Mouse (Mus musculus): ENCODE data around the gene Gabrb1. TPM values are rescaled to one million over a fixed set of nuclear protein-coding genes. Genes with fewer than 3 reads are reported as not detected.

The Gabrb1 gene
- total and polyA plus RNA-seq, 3 experiments, result 0.11 TPM; not detected in 2

DNA sequence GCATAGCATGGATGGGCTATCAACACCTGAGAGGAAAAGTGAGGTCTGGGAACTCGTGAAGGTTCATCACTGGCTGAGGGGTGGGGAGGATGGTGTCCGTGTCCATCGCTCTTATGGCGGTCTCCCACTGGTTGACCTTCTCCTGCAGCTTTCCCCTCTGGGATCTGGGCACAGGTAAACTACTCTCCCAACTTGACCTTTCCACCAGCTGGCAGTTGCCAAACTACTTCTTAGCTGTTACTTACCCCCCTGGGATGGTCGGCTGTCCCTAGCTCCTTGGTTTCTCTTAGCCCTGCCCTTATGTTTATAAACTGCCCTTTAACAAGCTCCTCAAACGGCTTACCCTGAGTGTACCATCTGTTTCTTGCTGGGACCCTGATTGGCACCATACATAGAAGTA, 418.9 kb downstream of the Gabrb1 start:
- TF ChIP-seq TAL1 (conservative IDR thresholded peaks at IDR 0.05; ENCODE audit: low read depth, low read length) (no peak), GATA1 (IDR thresholded peaks at IDR 0.05; ENCODE audit: borderline replicate concordance, low read length) (no peak), CTCF (IDR thresholded peaks at IDR 0.05; ENCODE audit: low read depth, low read length) (no peak), GATA2 (IDR thresholded peaks at IDR 0.05; ENCODE audit: borderline replicate concordance, low read depth, low read length) (no peak), POLR2AphosphoS5 (IDR thresholded peaks at IDR 0.05; ENCODE audit: insufficient replicate concordance, low read depth, low read length) (no peak)
- Histone ChIP-seq H3K4me3 (ENCODE audit: low read depth, low read length) (no peak overlapping the region), H3K36me3 (replicated peaks) (no peaks in the 10 kb centered on the region), H3K27me3 (ENCODE audit: insufficient read depth, low read length) (peaks cover 3% of the 10 kb centered on the region; the same call in 1 of the 2 replicates), H3K4me1 (ENCODE audit: insufficient read depth, low read depth, low read length) (no peaks in the 10 kb centered on the region), H3K9me3 (replicated peaks) (no peaks in the 10 kb centered on the region)
- DNase-seq (ENCODE audit: low spot score) (no peak), ATAC-seq (ENCODE audit: extremely low read depth, insufficient number of reproducible peaks, low FRiP score, poor library complexity, severe bottlenecking) (no peak)

DNA sequence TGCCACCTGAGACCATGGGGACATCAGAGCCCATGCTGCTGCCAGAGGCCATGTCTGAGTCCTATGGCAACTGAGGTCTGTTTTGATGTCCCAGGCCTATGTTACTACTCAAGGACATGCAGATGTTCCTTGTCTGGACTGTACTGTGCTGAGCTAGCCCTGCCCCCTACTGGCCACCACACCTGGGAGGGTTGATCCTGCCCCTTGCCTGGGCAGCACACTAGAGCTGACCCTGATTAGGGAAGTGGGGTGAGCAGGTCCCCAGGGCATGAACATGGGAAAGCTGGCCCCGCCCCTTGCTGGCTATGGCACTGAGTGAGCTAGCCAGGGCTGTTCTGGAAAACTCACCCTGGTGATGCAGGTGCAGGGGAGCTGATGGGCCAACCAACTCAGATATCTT, 428.6 kb downstream of the Gabrb1 start:
- no peak for DNase-seq (ENCODE audit: low spot score)
- Histone ChIP-seq H3K27me3 (ENCODE audit: insufficient read depth, low read length) (peaks cover 2% of the 10 kb centered on the region; the same call in 1 of the 2 replicates), H3K36me3 (replicated peaks) (no peaks in the 10 kb centered on the region), H3K9me3 (replicated peaks) (no peaks in the 10 kb centered on the region), H3K4me1 (ENCODE audit: insufficient read depth, low read depth, low read length) (no peaks in the 10 kb centered on the region), H3K4me3 (ENCODE audit: low read depth, low read length) (no peak overlapping the region)
- TF ChIP-seq POLR2AphosphoS5 (IDR thresholded peaks at IDR 0.05; ENCODE audit: insufficient replicate concordance, low read depth, low read length), result no peak
- no peak for TF ChIP-seq GATA1 (IDR thresholded peaks at IDR 0.05; ENCODE audit: borderline replicate concordance, low read length)
- TF ChIP-seq GATA2 (IDR thresholded peaks at IDR 0.05; ENCODE audit: borderline replicate concordance, low read depth, low read length), result no peak
- no peak for TF ChIP-seq TAL1 (conservative IDR thresholded peaks at IDR 0.05; ENCODE audit: low read depth, low read length)
- no peak for TF ChIP-seq CTCF (IDR thresholded peaks at IDR 0.05; ENCODE audit: low read depth, low read length)
- ATAC-seq (ENCODE audit: extremely low read depth, insufficient number of reproducible peaks, low FRiP score, poor library complexity, severe bottlenecking), result no peak

DNA sequence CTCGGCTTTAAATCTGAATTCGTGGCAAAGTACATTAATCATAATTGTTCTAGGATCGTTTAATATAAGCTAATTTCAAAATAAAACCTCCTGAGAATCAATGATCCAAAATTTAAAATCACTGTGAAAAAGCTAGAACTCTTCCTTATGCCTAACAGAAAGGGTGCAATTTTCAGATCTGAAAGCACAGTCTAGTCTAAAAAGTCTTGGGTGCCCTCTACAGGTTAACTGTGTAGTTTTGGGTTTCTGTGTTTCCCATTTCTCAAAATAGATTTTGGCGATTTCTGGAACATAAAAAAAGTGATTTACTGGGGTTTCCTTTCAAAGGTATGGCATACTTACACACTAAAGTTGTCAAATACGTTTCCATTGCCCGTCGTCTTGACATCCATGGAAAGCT, 436.7 kb downstream of the Gabrb1 start:
- no peak for DNase-seq (ENCODE audit: low spot score)
- no peak for ATAC-seq (ENCODE audit: extremely low read depth, insufficient number of reproducible peaks, low FRiP score, poor library complexity, severe bottlenecking)
- Histone ChIP-seq H3K4me3 (ENCODE audit: low read depth, low read length) (no peak overlapping the region), H3K9me3 (replicated peaks) (no peaks in the 10 kb centered on the region), H3K36me3 (replicated peaks) (no peaks in the 10 kb centered on the region), H3K27me3 (ENCODE audit: insufficient read depth, low read length) (peaks cover 2% of the 10 kb centered on the region; the same call in 1 of the 2 replicates), H3K4me1 (ENCODE audit: insufficient read depth, low read depth, low read length) (no peaks in the 10 kb centered on the region)
- no peak for TF ChIP-seq GATA1 (IDR thresholded peaks at IDR 0.05; ENCODE audit: borderline replicate concordance, low read length)
- no peak for TF ChIP-seq GATA2 (IDR thresholded peaks at IDR 0.05; ENCODE audit: borderline replicate concordance, low read depth, low read length)
- TF ChIP-seq CTCF (IDR thresholded peaks at IDR 0.05; ENCODE audit: low read depth, low read length), result no peak
- TF ChIP-seq TAL1 (conservative IDR thresholded peaks at IDR 0.05; ENCODE audit: low read depth, low read length), result no peak
- no peak for TF ChIP-seq POLR2AphosphoS5 (IDR thresholded peaks at IDR 0.05; ENCODE audit: insufficient replicate concordance, low read depth, low read length)

DNA sequence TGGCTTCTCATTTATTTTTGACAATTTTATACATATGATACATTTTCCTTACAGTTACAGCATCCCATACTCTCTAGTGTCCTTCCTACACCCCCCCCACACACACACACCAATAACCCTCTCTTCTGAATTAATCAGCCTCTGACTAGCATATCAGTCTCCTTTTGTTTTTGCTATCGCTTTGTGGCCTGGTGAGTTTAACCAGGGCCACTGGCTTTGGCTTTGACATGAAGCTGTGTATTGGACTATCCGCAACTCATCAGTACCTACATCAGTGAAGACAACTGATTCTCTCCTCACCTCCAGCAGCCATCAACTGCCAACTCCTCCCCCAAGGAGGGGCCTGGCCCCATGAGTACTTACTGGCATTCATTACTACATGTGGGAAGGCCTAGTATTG, 437.1 kb downstream of the Gabrb1 start:
- DNase-seq (ENCODE audit: low spot score) (no peak), ATAC-seq (ENCODE audit: extremely low read depth, insufficient number of reproducible peaks, low FRiP score, poor library complexity, severe bottlenecking) (no peak)
- no peak overlapping the region for H3K4me3 ChIP-seq (ENCODE audit: low read depth, low read length)
- H3K27me3 ChIP-seq (ENCODE audit: insufficient read depth, low read length), result peaks cover 2% of the 10 kb centered on the region; the same call in 1 of the 2 replicates
- TF ChIP-seq POLR2AphosphoS5 (IDR thresholded peaks at IDR 0.05; ENCODE audit: insufficient replicate concordance, low read depth, low read length) (no peak), GATA1 (IDR thresholded peaks at IDR 0.05; ENCODE audit: borderline replicate concordance, low read length) (no peak), TAL1 (conservative IDR thresholded peaks at IDR 0.05; ENCODE audit: low read depth, low read length) (no peak), GATA2 (IDR thresholded peaks at IDR 0.05; ENCODE audit: borderline replicate concordance, low read depth, low read length) (no peak), CTCF (IDR thresholded peaks at IDR 0.05; ENCODE audit: low read depth, low read length) (no peak)
- no peaks in the 10 kb centered on the region for H3K36me3 ChIP-seq (replicated peaks)
- no peaks in the 10 kb centered on the region for H3K9me3 ChIP-seq (replicated peaks)
- H3K4me1 ChIP-seq (ENCODE audit: insufficient read depth, low read depth, low read length), result no peaks in the 10 kb centered on the region

DNA sequence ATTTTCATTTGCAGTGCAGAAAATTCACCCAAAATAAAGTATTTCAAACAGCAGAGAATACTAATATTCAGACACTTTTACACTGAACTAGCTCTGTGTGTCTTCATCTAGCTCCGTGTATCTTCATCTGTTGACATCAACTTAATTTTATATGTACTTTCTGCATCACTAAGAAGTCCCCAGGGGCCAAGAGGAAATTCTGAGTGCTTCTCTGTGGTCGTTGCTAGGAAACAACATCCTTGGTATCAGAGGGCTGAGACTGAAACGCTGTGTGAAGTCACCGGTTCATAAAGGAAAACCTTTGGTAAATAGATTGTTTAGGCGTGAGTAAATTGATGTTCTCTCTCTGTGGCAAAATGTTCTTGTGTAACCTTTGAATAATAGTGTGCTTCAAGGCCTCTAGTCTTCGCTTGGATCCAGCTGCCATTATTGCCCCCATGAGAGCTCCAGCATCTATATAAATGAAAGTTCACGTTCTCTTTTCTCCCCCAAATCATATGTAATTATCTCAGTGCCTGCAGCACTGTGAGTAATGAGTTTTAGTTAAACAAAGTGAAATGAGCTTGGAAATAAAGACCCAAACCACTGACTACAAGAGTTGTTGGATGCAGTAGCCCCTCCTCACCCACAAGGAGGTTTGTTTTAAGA, 446.5 kb downstream of the Gabrb1 start:
- Histone ChIP-seq H3K4me3 (ENCODE audit: low read depth, low read length) (no peak overlapping the region), H3K27me3 (ENCODE audit: insufficient read depth, low read length) (no peaks in the 10 kb centered on the region), H3K9me3 (replicated peaks) (no peaks in the 10 kb centered on the region), H3K36me3 (replicated peaks) (no peaks in the 10 kb centered on the region), H3K4me1 (ENCODE audit: insufficient read depth, low read depth, low read length) (no peaks in the 10 kb centered on the region)
- TF ChIP-seq TAL1 (conservative IDR thresholded peaks at IDR 0.05; ENCODE audit: low read depth, low read length) (no peak), GATA1 (IDR thresholded peaks at IDR 0.05; ENCODE audit: borderline replicate concordance, low read length) (no peak), CTCF (IDR thresholded peaks at IDR 0.05; ENCODE audit: low read depth, low read length) (no peak), POLR2AphosphoS5 (IDR thresholded peaks at IDR 0.05; ENCODE audit: insufficient replicate concordance, low read depth, low read length) (no peak), GATA2 (IDR thresholded peaks at IDR 0.05; ENCODE audit: borderline replicate concordance, low read depth, low read length) (no peak)
- DNase-seq (ENCODE audit: low spot score) (no peak), ATAC-seq (ENCODE audit: extremely low read depth, insufficient number of reproducible peaks, low FRiP score, poor library complexity, severe bottlenecking) (no peak)

DNA sequence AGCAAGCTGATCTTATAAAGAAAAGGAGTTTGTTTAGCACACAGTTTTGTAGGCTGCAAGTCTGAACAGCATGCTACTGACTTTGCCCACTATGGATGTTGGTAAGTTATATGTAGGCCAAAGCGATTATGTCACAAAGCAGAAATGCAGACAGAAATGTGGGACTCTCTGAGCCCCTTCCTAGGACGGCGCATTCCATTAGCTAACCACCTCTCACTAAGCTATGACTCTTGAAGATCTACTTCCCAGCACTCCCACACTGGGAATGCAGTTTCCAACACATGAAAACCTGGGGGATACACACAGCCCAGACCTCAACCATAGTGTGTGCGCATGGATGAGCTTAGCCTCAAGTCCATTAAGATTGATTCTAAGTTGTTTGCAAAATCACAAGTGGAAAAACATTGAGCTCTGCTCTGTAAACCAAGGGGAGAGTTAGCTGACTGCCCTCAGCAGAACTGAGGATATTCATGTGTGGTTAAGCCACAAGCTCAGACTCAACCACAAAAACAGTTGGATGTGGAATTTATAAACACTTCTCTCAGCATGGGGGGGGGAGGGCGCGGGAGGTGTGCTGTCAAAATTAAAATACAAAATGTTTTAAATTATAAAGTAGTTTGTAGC, 464.6 kb downstream of the Gabrb1 start:
- ATAC-seq (ENCODE audit: extremely low read depth, insufficient number of reproducible peaks, low FRiP score, poor library complexity, severe bottlenecking) (no peak), DNase-seq (ENCODE audit: low spot score) (no peak)
- no peak for TF ChIP-seq GATA2 (IDR thresholded peaks at IDR 0.05; ENCODE audit: borderline replicate concordance, low read depth, low read length)
- no peak for TF ChIP-seq TAL1 (conservative IDR thresholded peaks at IDR 0.05; ENCODE audit: low read depth, low read length)
- no peak for TF ChIP-seq GATA1 (IDR thresholded peaks at IDR 0.05; ENCODE audit: borderline replicate concordance, low read length)
- no peak for TF ChIP-seq CTCF (IDR thresholded peaks at IDR 0.05; ENCODE audit: low read depth, low read length)
- no peak for TF ChIP-seq POLR2AphosphoS5 (IDR thresholded peaks at IDR 0.05; ENCODE audit: insufficient replicate concordance, low read depth, low read length)
- no peaks in the 10 kb centered on the region for H3K36me3 ChIP-seq (replicated peaks)
- no peaks in the 10 kb centered on the region for H3K9me3 ChIP-seq (replicated peaks)
- no peaks in the 10 kb centered on the region for H3K27me3 ChIP-seq (ENCODE audit: insufficient read depth, low read length)
- no peak overlapping the region for H3K4me3 ChIP-seq (ENCODE audit: low read depth, low read length)
- no peaks in the 10 kb centered on the region for H3K4me1 ChIP-seq (ENCODE audit: insufficient read depth, low read depth, low read length)

Measured in G1E (cell line).